Mouse (Mus musculus): ENCODE data around the gene Nr4a1. TPM values are rescaled to one million over a fixed set of nuclear protein-coding genes. Genes with fewer than 3 reads are reported as not detected.
A peak's percentile ranks its signal among the peaks of the same experiment; 100 is the strongest.

The Nr4a1 gene
- polyA plus RNA-seq, 1 experiment from 2014 or later = 2.9 TPM

DNA sequence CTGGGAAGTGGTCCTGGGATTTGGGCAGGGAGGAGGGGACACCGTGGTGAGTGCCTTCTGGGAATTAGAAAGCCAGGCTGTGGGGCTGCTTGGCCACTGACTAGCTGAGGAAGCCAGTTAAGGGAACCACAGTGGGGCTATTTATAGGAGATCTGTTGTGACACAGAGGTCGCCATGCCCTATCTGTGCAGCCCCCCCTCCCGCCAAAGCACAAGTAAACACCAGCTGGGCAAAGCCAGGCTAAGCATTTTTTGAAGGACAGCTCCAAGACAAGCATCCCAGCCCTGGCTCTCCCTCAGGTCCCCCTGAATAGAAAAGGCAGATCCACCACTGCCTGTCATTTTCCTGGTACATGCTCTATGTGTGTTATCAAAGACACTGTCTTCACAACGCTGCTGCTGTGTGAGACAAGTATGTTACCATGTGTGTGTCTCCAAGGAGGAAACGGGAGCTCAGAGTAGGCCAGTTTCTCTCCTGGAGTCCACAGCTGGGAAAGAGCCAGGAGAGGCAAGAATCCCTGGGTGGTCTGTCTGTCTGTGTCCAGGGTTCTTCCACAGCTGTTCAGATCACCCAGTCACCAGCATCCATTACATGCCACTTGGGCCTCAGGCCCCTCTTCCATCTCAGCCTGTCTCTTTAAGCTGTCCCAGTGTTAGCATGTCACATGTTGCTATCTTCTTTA, 5.9 kb upstream of the Nr4a1 start:
- Histone ChIP-seq H3K4me1 (peaks cover 28% of the 10 kb centered on the region), H3K27me3 (ENCODE audit: low read depth, poor library complexity, severe bottlenecking) (peaks cover 12% of the 10 kb centered on the region), H3K4me3 (no peak overlapping the region), H3K27ac (replicated peaks) (no peak overlapping the region), H3K9me3 (replicated peaks) (no peaks in the 10 kb centered on the region), H3K36me3 (no peaks in the 10 kb centered on the region)
- DNase-seq (ENCODE audit: low spot score) = no peak
- WGBS = 63% methylated on average over 5 of the region's 5 CpGs

DNA sequence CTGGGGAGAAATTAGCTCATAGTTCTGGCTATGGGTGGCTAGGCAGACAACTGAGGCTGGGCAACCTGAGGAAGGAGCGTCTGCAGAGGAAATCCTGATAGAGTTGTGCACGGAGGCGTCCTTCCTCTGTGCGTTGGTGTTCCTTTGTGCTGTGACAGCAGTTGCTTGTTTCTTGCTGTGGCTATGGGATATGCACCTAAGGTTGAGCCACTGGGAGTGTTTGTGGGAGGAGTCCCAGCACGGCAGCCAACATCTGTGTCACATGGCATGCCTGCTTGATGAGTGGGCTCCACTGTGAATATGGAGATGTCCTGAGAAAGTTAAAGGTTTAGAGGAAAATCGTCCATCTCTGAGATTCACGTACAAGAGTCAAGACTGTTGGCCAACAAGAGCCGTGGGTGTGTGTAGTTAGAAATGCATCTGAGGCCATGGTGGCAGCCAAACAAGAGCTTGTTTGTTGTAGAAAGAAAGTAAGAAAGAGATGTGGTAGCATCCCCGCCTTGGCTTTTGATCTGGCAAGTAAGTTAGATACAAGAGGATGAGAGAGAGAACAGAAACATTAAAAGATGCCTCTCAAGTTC, 3.8 kb upstream of the Nr4a1 start:
- no peak for DNase-seq (ENCODE audit: low spot score)
- H3K4me1 ChIP-seq = peaks cover 44% of the 10 kb centered on the region
- H3K36me3 ChIP-seq = no peaks in the 10 kb centered on the region
- 83% methylated on average over 9 of the region's 9 CpGs for WGBS
- peaks cover 22% of the 10 kb centered on the region; the same call in 1 of the 2 replicates for H3K27me3 ChIP-seq (ENCODE audit: low read depth, poor library complexity, severe bottlenecking)
- no peaks in the 10 kb centered on the region for H3K9me3 ChIP-seq (replicated peaks)
- H3K27ac ChIP-seq (replicated peaks) = no peak overlapping the region
- no peak overlapping the region for H3K4me3 ChIP-seq

- Histone ChIP-seq H3K4me1 (peaks cover 32% of the 10 kb centered on the region), H3K36me3 (no peaks in the 10 kb centered on the region), H3K9me3 (replicated peaks) (no peaks in the 10 kb centered on the region), H3K4me3 (no peak overlapping the region), H3K27ac (replicated peaks) (no peak overlapping the region), H3K27me3 (ENCODE audit: low read depth, poor library complexity, severe bottlenecking) (peaks cover 22% of the 10 kb centered on the region; the same call in 1 of the 2 replicates)
- 93% methylated on average over 5 of the region's 5 CpGs for WGBS
- DNase-seq (ENCODE audit: low spot score) = no peak
These were observed 2.1 kb upstream of the Nr4a1 start for GRCm38 (mm10) chr15:101251930-101252329.

DNA sequence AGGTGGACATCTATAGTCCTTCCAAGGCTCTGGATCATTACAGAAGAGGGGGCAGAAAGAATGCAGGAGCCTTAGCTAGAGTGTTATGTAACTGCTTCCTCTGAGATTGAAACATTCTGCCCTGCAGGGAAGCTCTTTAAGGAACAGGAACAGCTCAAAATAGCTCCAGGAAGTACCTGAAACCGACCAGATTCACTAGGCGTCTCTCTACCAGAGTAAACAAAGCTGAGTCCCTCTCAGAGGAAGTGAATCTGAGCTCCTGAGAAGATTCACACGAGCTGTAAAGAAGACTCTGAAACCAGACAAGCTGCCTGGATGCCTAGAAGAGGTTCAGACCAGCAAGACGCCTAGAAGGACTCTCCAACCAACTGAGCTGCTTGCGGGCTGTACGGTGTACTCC, 1.5 kb upstream of the Nr4a1 start:
- Histone ChIP-seq H3K36me3 (no peaks in the 10 kb centered on the region), H3K4me1 (peaks cover 33% of the 10 kb centered on the region), H3K27ac (replicated peaks) (no peak overlapping the region), H3K27me3 (ENCODE audit: low read depth, poor library complexity, severe bottlenecking) (peaks cover 22% of the 10 kb centered on the region; the same call in 1 of the 2 replicates), H3K4me3 (no peak overlapping the region), H3K9me3 (replicated peaks) (no peaks in the 10 kb centered on the region)
- WGBS = 87% methylated on average over 6 of the region's 6 CpGs
- no peak for DNase-seq (ENCODE audit: low spot score)

DNA sequence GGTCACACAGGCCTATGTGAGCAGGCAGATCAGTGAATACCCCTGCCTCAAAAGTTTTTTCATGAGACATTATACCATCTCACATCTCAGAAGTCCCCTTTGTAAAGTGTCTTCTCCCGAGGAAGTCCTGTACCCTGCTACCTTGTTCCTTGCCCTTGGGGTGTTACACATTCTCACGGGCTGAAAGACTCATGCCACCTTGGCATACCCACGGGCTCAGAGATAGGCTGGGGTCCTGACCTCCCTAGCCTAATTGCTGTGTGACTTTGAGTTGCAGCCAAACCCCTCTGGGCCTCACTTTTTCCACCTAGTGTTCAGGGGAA, 545 bp upstream of the Nr4a1 start:
- DNase-seq (ENCODE audit: low spot score) = no peak
- Histone ChIP-seq H3K4me3 (peak overlapping the region; percentile 79), H3K4me1 (peaks cover 30% of the 10 kb centered on the region), H3K27ac (replicated peaks) (peak overlapping the region; percentile 92), H3K27me3 (ENCODE audit: low read depth, poor library complexity, severe bottlenecking) (peaks cover 22% of the 10 kb centered on the region; the same call in 1 of the 2 replicates), H3K36me3 (no peaks in the 10 kb centered on the region), H3K9me3 (replicated peaks) (no peaks in the 10 kb centered on the region)
- WGBS = 33% methylated on average over 3 of the region's 3 CpGs

DNA sequence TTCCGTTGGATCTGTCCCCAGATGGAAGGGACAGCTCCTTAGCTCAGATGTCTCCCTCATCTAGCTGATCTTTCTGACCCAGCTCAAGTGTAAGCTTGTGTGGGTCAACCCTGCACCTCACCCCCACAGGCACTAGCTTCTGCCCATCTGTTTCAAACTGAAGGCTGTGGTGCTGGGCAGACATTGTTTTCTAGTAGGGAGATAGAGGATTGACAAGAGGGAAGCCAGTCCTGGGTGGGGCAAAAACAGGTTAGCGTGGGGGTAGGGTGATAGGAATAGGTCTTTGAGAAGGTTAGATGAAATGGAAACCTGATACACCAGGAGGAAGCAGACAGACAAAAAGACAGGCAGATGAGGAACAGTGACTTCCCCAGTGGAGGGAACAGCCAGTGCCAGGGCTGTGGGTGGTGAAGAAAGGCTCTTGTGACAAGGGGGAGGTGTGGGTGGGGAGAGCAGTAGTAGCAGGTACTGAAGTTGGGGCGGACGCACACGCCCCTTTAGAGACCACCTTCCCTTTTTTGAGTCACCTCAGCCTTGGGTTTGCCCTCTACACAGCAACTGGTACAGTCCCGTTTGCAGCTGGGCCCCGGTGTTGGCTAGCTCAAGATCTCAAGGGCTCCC, 1.9 kb downstream of the Nr4a1 start:
- Histone ChIP-seq H3K27ac (replicated peaks) (no peak overlapping the region), H3K27me3 (ENCODE audit: low read depth, poor library complexity, severe bottlenecking) (peaks cover 22% of the 10 kb centered on the region; the same call in 1 of the 2 replicates), H3K4me3 (no peak overlapping the region), H3K36me3 (no peaks in the 10 kb centered on the region), H3K4me1 (peaks cover 42% of the 10 kb centered on the region), H3K9me3 (replicated peaks) (no peaks in the 10 kb centered on the region)
- 83% methylated on average over 7 of the region's 7 CpGs for WGBS
- DNase-seq (ENCODE audit: low spot score) = no peak

- 76% methylated on average over 14 of the region's 14 CpGs for WGBS
- Histone ChIP-seq H3K4me1 (peaks cover 44% of the 10 kb centered on the region), H3K4me3 (no peak overlapping the region), H3K9me3 (replicated peaks) (no peaks in the 10 kb centered on the region), H3K36me3 (no peaks in the 10 kb centered on the region), H3K27ac (replicated peaks) (no peak overlapping the region), H3K27me3 (ENCODE audit: low read depth, poor library complexity, severe bottlenecking) (peaks cover 22% of the 10 kb centered on the region; the same call in 1 of the 2 replicates)
- DNase-seq (ENCODE audit: low spot score) = no peak
These were observed 2.6 kb downstream of the Nr4a1 start for GRCm38 (mm10) chr15:101256463-101257206.

- Histone ChIP-seq H3K9me3 (replicated peaks) (no peaks in the 10 kb centered on the region), H3K36me3 (no peaks in the 10 kb centered on the region), H3K27ac (replicated peaks) (0 out of 2 replicates have a peak overlapping the region, but pooled peaks have one; percentile 19), H3K27me3 (ENCODE audit: low read depth, poor library complexity, severe bottlenecking) (peaks cover 8% of the 10 kb centered on the region; the same call in 1 of the 2 replicates), H3K4me1 (peaks cover 43% of the 10 kb centered on the region), H3K4me3 (no peak overlapping the region)
- DNase-seq (ENCODE audit: low spot score) = no peak
- 87% methylated on average over 11 of the region's 11 CpGs for WGBS
These were observed 4.4 kb downstream of the Nr4a1 start for GRCm38 (mm10) chr15:101258420-101258819.

DNA sequence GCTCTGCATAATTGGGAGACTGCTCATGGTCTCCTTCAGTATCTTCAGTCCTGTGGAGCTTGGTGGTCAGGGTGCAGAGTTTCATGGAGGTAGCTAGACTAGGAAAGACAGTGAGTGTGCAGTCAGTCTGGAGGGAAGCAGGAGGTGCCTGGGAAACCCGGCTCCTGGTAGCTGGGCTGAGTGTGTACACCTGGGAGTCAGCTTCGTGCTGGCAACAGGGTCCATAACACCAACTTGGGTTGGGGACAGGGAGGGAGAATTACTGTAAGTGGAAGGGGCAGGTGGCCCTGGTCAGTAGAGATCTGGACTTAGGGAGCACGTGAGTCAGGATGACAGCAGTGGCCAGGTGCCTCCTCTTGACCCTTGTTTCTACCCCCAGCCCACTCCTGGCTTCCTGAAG, 5.9 kb downstream of the Nr4a1 start:
- H3K27me3 ChIP-seq (ENCODE audit: low read depth, poor library complexity, severe bottlenecking) = peaks cover 14% of the 10 kb centered on the region
- DNase-seq (ENCODE audit: low spot score) = no peak
- H3K4me1 ChIP-seq = peaks cover 28% of the 10 kb centered on the region
- H3K36me3 ChIP-seq = no peaks in the 10 kb centered on the region
- WGBS = 88% methylated on average over 3 of the region's 3 CpGs
- H3K27ac ChIP-seq (replicated peaks) = no peak overlapping the region
- H3K9me3 ChIP-seq (replicated peaks) = no peaks in the 10 kb centered on the region
- H3K4me3 ChIP-seq = no peak overlapping the region

GRCm38 (mm10) chr15:101260387-101260786, 6.3 kb downstream of the Nr4a1 start:
- WGBS = 70% methylated on average over 10 of the region's 10 CpGs
- Histone ChIP-seq H3K27ac (replicated peaks) (no peak overlapping the region), H3K27me3 (ENCODE audit: low read depth, poor library complexity, severe bottlenecking) (peaks cover 18% of the 10 kb centered on the region), H3K9me3 (replicated peaks) (no peaks in the 10 kb centered on the region), H3K4me1 (peaks cover 28% of the 10 kb centered on the region), H3K4me3 (no peak overlapping the region), H3K36me3 (no peaks in the 10 kb centered on the region)
- DNase-seq (ENCODE audit: low spot score) = no peak

GRCm38 (mm10) chr15:101260874-101261622, 7.0 kb downstream of the Nr4a1 start:
- H3K36me3 ChIP-seq = no peaks in the 10 kb centered on the region
- H3K4me3 ChIP-seq = no peak overlapping the region
- H3K4me1 ChIP-seq = peaks cover 33% of the 10 kb centered on the region
- WGBS = 77% methylated on average over 13 of the region's 13 CpGs
- H3K27ac ChIP-seq (replicated peaks) = 0 out of 2 replicates have a peak overlapping the region, but pooled peaks have one; percentile 33
- no peaks in the 10 kb centered on the region for H3K9me3 ChIP-seq (replicated peaks)
- DNase-seq (ENCODE audit: low spot score) = no peak
- H3K27me3 ChIP-seq (ENCODE audit: low read depth, poor library complexity, severe bottlenecking) = peaks cover 25% of the 10 kb centered on the region

DNA sequence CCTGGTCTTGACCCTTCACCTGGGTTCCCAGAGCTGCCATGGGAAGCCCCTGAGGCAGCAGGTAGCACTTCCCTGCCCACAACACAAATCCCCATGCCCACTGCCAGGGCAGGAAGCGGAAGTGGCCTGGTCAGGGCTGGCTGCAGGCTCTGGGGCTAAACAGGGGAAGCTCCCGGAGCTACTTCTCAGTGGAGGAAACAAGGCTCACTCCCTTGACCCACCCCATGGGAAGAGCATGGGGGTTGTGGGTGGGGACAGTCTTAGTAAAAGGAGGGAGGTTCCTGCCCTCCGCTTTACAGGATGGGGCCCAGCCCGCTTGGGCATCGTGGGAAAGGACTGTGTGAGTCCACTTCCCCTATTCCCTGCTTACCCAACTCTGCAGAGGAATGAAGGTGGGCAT, 8.4 kb downstream of the Nr4a1 start:
- Histone ChIP-seq H3K9me3 (replicated peaks) (no peaks in the 10 kb centered on the region), H3K4me3 (no peak overlapping the region), H3K36me3 (no peaks in the 10 kb centered on the region), H3K27ac (replicated peaks) (no peak overlapping the region), H3K4me1 (peaks cover 40% of the 10 kb centered on the region), H3K27me3 (ENCODE audit: low read depth, poor library complexity, severe bottlenecking) (peaks cover 39% of the 10 kb centered on the region)
- WGBS = 68% methylated on average over 5 of the region's 5 CpGs
- DNase-seq (ENCODE audit: low spot score) = no peak
